Mouse (Mus musculus): ENCODE results near the gene Olfr556.

DNA sequence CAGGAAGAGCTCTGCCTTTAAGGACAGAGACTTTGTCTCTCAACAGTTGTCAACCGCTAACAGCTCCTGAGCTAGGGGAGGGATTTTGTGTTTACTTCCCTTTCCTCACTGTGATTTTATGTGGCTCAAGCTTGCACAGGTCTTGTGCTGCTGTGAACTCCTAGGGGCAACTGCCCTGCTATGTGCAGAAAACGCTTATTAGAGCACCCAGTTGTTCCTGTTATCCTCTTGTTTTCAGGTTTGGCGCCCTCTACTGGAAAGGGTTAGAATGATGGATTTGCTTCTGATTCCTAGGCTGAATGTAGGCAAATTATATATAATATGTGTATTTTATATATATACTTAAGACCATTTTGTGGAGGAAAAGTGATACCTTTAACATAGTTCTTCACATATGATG is 28.0 kb upstream of the Olfr556 start:
- TF ChIP-seq CTCF (IDR thresholded peaks at IDR 0.05; ENCODE audit: borderline replicate concordance, insufficient read depth, low read length) (no peak), POLR2A (IDR thresholded peaks at IDR 0.05; ENCODE audit: low read depth, low read length) (no peak)

Data from embryonic fibroblast, embryonic 13.5 days (primary cell).